Mouse (Mus musculus): ENCODE measurements around the gene Nxpe4. TPM values are rescaled to one million over a fixed set of nuclear protein-coding genes. Genes with fewer than 3 reads are reported as not detected.

Nxpe4 gene
- 1.7 and 2.2 TPM in 2 replicates for polyA plus RNA-seq (2012; rRNA removed)

DNA sequence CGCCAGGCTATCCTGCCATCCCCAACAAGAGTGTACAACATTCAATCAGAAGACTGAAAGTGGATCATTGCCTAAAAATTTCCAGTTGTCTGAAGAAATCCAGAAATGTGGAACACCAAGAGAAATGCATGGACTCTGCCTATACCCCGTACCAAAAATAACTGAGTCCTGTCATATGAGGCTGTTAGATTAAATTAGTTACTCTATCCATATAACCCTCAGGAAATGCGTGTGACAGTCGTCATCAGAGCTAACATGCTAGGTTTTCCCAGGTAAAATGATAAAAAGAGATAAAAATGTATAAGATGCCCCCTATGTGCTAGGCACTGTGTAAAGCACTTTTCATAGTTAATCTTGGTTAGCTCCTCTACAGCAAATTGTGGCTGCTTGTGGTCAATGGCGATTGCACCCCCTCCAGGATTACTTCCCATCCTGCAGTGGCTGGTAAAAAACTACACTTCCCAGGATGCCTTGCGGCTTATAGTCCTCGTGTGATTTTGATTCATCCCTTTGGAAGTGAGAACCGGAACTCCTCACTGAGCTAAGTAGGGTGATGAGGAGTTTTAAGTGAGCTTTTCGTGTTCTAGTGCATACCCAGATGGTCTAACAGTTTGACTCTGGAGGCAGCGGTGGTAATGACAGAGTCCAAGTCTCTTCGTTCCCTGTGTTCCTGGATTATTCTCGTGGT is at the start of gene Nxpe4:
Nxpe4 (plus strand) TSS at position 519 of the 688 bp plus-strand sequence.

GRCm38 (mm10) chr9:48353148-48353698 is 191.4 kb downstream of the Nxpe4 start, which contains the start of gene Nxpe2:
Gene Nxpe2 (minus strand): TSS chr9:48353454.

Other genes starting within 250 kb of the Nxpe4 start
- gene Nxpe2, start 191.4 kb downstream of the Nxpe4 start, polyA plus RNA-seq (2012; rRNA removed) = 0.98 and 2.2 TPM in 2 replicates

Data from ovary, adult 2 months (tissue).